Mouse (Mus musculus) liver, postnatal 0 days (tissue): ENCODE results near the gene Olr1.

ENCODE experiments used
- CTCF ChIP-seq: sonication (generic); IDR thresholded peaks from 2 replicates; pipeline ENCODE4 v1.5.1; 2016; ENCODE audit warnings: antibody characterized with exemption, low read depth
- EP300 ChIP-seq: IDR thresholded peaks from 2 replicates; pipeline ENCODE4 v1.6.1; 2016; ENCODE audit warnings: antibody characterized with exemption, low read depth, mild to moderate bottlenecking

GRCm38 (mm10) chr6:129515068-129515467 lies 8.1 kb upstream of the Olr1 start:
- TF ChIP-seq EP300 (no peak), CTCF (no peak)
